Mouse (Mus musculus) ES-CJ7 (cell line): Measurements from ENCODE around the gene Gm10720.
"Not testable (repeated sequence)": the region's sequence is repeated elsewhere in the genome, so short reads cannot be mapped to it uniquely, and the experiment has no call there.

Source experiments
- DNase-seq: peaks from one replicate; pipeline ENCODE4 v3.0.0; 2011; ENCODE audit warnings: low read depth, low spot score

The Gm10720 gene

GRCm38 (mm10) chr9:3015354-3015753 lies at the start of gene Gm10720:
Gene Gm10720 (plus strand): TSS chr9:3015654.
- DNase-seq: not testable (repeated sequence)

DNA sequence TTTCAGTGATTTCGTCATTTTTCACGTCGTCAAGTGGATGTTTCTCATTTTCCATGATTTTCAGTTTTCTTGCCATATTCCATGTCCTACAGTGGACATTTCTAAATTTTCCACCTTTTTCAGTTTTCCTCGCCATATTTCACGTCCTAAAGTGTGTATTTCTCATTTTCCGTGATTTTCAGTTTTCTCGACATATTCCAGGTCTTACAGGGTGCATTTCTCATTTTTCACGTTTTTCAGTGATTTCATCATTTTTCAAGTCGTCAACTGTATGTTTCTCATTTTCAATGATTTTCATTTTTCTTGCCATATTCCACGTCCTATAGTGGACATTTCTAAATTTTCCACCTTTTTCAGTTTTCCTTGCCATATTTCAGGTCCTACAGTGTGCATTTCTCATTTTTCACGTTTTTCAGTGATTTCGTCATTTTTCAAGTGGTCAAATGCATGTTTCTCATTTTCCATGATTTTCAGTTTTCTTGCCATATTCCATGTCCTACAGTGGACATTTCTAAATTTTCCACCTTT lies 14.9 kb upstream of the Gm10720 start, which contains the start of gene Gm10722:
Gene Gm10722 (plus strand): TSS at position 478 of the 528 bp plus-strand sequence.
- peak; percentile 41 for DNase-seq

- not testable (repeated sequence) for DNase-seq
Observed at GRCm38 (mm10) chr9:3001006-3001405, 14.4 kb upstream of the Gm10720 start.

GRCm38 (mm10) chr9:3001948-3002659 lies 13.3 kb upstream of the Gm10720 start:
- DNase-seq: peak; percentile 7

GRCm38 (mm10) chr9:3002794-3003396 lies 12.6 kb upstream of the Gm10720 start, which contains the start of gene Gm11168:
Gene Gm11168 (plus strand): TSS chr9:3003346.
- not testable (repeated sequence) for DNase-seq

DNA sequence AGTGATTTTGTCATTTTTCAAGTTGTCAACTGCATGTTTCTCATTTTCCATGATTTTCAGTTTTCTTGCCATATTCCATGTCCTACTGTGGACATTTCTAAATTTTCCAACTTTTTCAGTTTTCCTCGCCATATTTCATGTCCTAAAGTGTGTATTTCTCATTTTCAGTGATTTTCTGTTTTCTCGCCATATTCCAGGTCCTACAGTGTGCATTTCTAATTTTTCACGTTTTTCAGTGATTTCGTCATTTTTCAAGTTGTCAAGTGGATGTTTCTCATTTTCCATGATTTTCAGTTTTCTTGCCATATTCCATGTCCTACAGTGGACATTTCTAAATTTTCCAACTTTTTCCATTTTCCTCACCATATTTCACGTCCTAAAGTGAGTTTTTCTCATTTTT lies 9.3 kb upstream of the Gm10720 start:
- not testable (repeated sequence) for DNase-seq

DNA sequence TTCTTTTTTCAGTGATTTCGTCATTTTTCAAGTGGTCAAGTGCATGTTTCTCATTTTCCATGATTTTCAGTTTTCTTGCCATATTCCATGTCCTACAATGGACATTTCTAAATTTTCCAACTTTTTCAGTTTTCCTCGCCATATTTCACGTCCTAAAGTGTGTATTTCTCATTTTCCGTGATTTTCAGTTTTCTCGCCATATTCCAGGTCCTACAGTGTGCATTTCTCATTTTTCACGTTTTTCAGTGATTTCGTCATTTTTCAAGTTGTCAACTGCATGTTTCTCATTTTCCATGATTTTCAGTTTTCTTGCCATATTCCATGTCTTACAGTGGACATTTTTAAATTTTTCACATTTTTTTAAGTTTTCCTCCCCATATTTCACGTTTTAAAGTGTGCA lies 8.8 kb upstream of the Gm10720 start:
- DNase-seq: not testable (repeated sequence)

DNA sequence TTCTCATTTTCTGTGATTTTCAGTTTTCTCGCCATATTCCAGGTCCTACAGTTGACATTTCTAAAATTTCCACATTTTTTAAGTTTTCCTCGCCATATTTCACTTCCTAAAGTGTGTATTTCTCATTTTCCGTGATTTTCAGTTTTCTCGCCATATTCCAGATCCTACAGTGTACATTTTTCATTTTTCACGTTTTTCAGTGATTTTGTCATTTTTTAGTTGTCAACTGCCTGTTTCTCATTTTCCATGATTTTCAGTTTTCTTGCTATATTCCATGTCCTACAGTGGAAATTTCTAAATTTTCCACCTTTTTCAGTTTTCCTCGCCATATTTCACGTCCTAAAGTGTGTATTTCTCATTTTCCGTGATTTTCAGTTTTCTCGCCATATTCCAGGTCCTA lies 8.2 kb upstream of the Gm10720 start:
- not testable (repeated sequence) for DNase-seq

DNA sequence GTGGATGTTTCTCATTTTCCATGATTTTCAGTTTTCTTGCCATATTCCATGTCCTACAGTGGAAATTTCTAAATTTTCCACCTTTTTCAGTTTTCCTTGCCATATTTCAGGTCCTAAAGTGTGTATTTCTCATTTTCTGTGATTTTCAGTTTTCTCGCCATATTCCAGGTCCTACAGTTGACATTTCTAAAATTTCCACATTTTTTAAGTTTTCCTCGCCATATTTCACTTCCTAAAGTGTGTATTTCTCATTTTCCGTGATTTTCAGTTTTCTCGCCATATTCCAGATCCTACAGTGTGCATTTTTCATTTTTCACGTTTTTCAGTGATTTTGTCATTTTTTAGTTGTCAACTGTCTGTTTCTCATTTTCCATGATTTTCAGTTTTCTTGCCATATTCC lies 6.1 kb upstream of the Gm10720 start:
- DNase-seq: not testable (repeated sequence)

DNA sequence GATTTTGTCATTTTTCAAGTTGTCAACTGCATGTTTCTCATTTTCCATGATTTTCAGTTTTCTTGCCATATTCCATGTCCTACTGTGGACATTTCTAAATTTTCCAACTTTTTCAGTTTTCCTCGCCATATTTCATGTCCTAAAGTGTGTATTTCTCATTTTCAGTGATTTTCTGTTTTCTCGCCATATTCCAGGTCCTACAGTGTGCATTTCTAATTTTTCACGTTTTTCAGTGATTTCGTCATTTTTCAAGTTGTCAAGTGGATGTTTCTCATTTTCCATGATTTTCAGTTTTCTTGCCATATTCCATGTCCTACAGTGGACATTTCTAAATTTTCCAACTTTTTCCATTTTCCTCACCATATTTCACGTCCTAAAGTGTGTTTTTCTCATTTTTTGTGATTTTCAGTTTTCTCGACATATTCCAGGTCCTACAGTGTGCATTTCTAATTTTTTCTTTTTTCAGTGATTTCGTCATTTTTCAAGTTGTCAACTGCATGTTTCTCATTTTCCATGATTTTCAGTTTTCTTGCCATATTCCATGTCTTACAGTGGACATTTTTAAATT lies 3.3 kb upstream of the Gm10720 start:
- DNase-seq: not testable (repeated sequence)

DNA sequence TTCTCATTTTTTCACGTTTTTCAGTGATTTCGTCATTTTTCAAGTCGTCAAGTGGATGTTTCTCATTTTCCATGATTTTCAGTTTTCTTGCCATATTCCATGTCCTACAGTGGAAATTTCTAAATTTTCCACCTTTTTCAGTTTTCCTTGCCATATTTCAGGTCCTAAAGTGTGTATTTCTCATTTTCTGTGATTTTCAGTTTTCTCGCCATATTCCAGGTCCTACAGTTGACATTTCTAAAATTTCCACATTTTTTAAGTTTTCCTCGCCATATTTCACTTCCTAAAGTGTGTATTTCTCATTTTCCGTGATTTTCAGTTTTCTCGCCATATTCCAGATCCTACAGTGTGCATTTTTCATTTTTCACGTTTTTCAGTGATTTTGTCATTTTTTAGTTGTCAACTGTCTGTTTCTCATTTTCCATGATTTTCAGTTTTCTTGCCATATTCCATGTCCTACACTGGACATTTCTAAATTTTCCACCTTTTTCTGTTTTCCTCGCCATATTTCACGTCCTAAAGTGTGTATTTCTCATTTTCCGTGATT lies 2.6 kb upstream of the Gm10720 start, which contains the start of gene Gm10721:
Gene Gm10721 (plus strand): TSS at position 408 of the 547 bp plus-strand sequence.
- not testable (repeated sequence) for DNase-seq

GRCm38 (mm10) chr9:3015896-3016295 lies 442 bp downstream of the Gm10720 start:
- not testable (repeated sequence) for DNase-seq

- DNase-seq: not testable (repeated sequence)
Observed at GRCm38 (mm10) chr9:3017108-3017507, 1.7 kb downstream of the Gm10720 start, which contains the start of gene Gm10719. Gene Gm10719 (plus strand): TSS chr9:3017408.

GRCm38 (mm10) chr9:3018944-3019343 lies 3.5 kb downstream of the Gm10720 start:
- not testable (repeated sequence) for DNase-seq

GRCm38 (mm10) chr9:3019835-3020727 lies 4.6 kb downstream of the Gm10720 start:
- DNase-seq: not testable (repeated sequence)

DNA sequence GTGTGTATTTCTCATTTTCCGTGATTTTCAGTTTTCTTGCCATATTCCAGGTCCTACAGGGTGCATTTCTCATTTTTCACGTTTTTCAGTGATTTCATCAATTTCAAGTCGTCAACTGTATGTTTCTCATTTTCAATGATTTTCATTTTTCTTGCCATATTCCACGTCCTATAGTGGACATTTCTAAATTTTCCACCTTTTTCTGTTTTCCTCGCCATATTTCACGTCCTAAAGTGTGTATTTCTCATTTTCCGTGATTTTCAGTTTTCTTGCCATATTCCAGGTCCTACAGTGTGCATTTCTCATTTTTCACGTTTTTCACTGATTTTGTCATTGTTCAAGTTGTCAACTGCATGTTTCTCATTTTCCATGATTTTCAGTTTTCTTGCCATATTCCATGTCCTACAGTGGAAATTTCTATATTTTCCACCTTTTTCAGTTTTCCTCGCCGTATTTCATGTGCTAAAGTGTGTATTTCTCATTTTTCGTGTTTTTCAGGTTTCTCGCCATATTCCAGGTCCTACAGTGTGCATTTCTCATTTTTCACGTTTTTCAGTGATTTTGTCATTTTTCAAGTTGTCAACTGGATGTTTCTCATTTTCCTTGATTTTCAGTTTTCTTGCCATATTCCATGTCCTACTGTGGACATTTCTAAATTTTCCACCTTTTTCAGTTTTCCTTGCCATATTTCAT lies 7.0 kb downstream of the Gm10720 start:
- DNase-seq: not testable (repeated sequence)

- not testable (repeated sequence) for DNase-seq
Observed at GRCm38 (mm10) chr9:3023312-3023984, 8.0 kb downstream of the Gm10720 start, which contains the start of gene Gm10718. Gene Gm10718 (plus strand): TSS chr9:3023547.

DNA sequence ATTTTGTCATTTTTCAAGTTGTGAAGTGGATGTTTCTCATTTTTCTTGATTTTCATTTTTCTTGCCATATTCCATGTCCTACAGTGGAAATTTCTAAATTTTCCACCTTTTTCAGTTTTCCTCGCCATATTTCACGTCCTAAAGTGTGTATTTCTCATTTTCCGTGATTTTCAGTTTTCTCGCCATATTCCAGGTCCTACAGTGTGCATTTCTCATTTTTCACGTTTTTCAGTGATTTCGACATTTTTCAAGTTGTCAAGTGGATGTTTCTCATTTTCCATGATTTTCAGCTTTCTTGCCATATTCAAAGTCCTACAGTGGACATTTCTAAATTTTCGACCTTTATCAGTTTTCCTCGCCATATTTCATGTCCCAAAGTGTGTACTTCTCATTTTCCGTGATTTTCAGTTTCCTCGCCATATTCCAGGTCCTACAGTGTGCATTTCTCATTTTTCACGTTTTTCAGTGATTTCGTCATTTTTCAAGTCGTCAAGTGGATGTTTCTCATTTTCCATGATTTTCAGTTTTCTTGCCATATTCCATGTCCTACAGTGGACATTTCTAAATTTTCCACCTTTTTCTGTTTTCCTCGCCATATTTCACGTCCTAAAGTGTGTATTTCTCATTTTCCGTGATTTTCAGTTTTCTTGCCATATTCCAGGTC lies 8.7 kb downstream of the Gm10720 start:
- DNase-seq: not testable (repeated sequence)

DNA sequence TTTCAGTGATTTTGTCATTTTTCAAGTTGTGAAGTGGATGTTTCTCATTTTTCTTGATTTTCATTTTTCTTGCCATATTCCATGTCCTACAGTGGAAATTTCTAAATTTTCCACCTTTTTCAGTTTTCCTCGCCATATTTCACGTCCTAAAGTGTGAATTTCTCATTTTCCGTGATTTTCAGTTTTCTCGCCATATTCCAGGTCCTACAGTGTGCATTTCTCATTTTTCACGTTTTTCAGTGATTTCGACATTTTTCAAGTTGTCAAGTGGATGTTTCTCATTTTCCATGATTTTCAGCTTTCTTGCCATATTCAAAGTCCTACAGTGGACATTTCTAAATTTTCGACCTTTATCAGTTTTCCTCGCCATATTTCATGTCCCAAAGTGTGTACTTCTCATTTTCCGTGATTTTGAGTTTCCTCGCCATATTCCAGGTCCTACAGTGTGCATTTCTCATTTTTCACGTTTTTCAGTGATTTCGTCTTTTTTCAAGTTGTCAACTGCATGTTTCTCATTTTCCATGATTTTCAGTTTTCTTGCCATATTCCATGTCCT lies 9.5 kb downstream of the Gm10720 start, which contains the start of gene Gm10717:
Gene Gm10717 (plus strand): TSS at position 506 of the 556 bp plus-strand sequence.
- DNase-seq: not testable (repeated sequence)
